Mouse (Mus musculus): ENCODE measurements around the gene Acsl1. TPM values are rescaled to one million over a fixed set of nuclear protein-coding genes. Genes with fewer than 3 reads are reported as not detected.
A peak's percentile ranks its signal among the peaks of the same experiment; 100 is the strongest.

Acsl1 gene
- polyA plus RNA-seq, 1 experiment, result 51.1 TPM

DNA sequence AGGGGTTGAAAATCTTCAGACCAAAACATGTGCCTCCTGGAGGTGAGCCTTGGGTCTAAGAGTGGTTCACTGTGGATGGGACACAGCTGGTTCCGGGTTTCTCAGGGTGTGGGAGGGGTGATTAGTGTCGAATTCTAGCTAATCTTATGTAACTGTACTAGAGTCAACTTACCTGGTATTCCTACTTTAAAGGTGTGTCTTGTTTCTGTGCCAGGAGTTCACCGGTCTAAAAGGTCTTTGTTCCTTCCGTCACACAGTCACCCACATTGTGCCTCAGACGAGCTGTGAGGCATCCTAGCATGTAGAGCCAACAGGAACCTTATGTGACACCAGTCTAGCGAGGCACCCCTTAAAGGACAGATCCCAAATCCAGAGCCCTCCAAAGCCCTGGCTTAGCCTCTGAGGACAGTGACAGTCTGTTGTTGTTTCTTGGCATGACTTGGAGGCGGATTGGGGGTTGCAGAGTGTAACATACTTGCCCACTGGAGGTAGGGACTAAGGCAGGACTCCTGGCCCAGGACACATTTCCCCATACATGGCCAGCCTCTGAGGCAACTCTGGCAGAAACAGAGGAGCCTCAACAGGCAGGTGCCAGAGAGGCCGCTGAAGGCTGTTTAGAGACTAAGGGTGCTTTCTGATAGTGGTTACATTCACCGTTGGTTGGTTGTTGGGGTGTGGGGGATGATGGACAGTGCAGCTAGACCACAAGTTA is 7.1 kb downstream of the Acsl1 start:
- WGBS, result 77% methylated on average over 9 of the region's 9 CpGs
- no peak for TF ChIP-seq CTCF (IDR thresholded peaks at IDR 0.05; ENCODE audit: borderline replicate concordance, insufficient read depth, low read depth, low read length)
- no peak for TF ChIP-seq POLR2A (IDR thresholded peaks at IDR 0.05; ENCODE audit: borderline replicate concordance, insufficient read depth, low read length)
- Histone ChIP-seq H3K27ac (ENCODE audit: insufficient read depth, low read length) (no peak overlapping the region), H3K4me1 (ENCODE audit: control insufficient read depth, insufficient read depth, low read length) (peaks cover 34% of the 10 kb centered on the region), H3K4me3 (replicated peaks; ENCODE audit: insufficient read depth, low read depth, low read length) (no peak overlapping the region), H3K27me3 (ENCODE audit: control insufficient read depth, insufficient read depth, low read length) (no peaks in the 10 kb centered on the region)
- DNase-seq, result no peak

DNA sequence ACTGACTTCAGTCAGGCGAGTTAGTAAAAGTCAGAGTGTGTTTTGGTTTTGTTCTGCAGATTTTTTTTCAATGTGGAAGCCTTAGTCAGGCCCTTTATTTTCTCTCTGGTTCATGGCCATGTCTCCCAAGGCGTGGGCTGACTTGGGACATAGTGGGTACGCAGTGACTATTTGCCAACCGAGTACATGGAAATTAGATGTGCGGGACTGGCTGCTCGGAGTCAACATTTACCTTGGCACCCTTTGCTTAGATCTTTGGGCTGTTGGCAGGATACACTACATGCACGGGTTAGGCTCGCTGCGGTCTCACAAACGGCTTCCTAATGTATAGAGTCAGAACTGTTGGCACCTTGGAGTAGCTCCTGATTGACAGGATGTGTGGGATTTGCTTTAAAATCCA is 7.9 kb downstream of the Acsl1 start:
- DNase-seq, result no peak
- Histone ChIP-seq H3K27ac (ENCODE audit: insufficient read depth, low read length) (no peak overlapping the region), H3K27me3 (ENCODE audit: control insufficient read depth, insufficient read depth, low read length) (no peaks in the 10 kb centered on the region), H3K4me1 (ENCODE audit: control insufficient read depth, insufficient read depth, low read length) (peaks cover 31% of the 10 kb centered on the region), H3K4me3 (replicated peaks; ENCODE audit: insufficient read depth, low read depth, low read length) (no peak overlapping the region)
- no peak for TF ChIP-seq CTCF (IDR thresholded peaks at IDR 0.05; ENCODE audit: borderline replicate concordance, insufficient read depth, low read depth, low read length)
- TF ChIP-seq POLR2A (IDR thresholded peaks at IDR 0.05; ENCODE audit: borderline replicate concordance, insufficient read depth, low read length), result no peak
- 47% methylated on average over 10 of the region's 10 CpGs for WGBS

DNA sequence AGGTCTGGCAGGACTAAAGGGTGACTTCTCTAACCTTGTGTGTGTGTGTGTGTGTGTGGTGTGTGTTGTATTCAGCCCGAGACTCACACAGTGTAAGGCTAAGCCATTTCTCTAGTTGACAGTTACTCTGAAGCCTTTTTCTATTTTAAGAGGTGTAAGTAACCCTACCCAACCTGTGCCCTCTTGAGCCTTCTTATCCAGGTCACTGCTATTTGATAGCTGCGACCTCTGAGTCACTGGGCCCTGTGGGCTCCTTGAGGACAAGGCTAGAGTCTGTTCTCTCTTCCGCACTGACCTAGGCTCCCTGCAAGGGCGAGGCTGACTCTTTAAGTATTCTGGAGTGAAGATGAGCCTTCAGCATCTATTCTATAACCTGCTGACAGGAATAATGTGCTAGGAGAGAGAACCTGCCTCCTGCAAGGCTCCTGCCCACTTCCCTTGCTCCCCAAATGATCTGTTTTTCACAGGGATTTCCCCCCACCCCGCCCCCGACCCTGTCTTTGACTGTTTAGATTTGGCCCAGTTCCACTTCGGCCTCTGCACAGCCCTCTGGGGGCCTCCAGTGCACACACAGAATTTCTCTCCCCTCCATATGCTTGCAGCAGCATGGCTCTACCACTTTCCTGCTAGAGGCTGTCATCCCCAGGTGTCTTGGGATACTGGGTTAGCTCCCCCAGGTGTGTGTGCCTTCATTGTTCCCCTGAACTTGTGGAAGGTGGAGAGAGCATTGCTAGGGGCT is 9.1 kb downstream of the Acsl1 start:
- peaks cover 33% of the 10 kb centered on the region for H3K4me1 ChIP-seq (ENCODE audit: control insufficient read depth, insufficient read depth, low read length)
- H3K27me3 ChIP-seq (ENCODE audit: control insufficient read depth, insufficient read depth, low read length), result no peaks in the 10 kb centered on the region
- TF ChIP-seq POLR2A (IDR thresholded peaks at IDR 0.05; ENCODE audit: borderline replicate concordance, insufficient read depth, low read length) (no peak), CTCF (IDR thresholded peaks at IDR 0.05; ENCODE audit: borderline replicate concordance, insufficient read depth, low read depth, low read length) (no peak)
- DNase-seq, result no peak
- H3K4me3 ChIP-seq (replicated peaks; ENCODE audit: insufficient read depth, low read depth, low read length), result no peak overlapping the region
- WGBS, result 43% methylated on average over 7 of the region's 7 CpGs
- H3K27ac ChIP-seq (ENCODE audit: insufficient read depth, low read length), result peak overlapping the region; percentile 58; the same call in 1 of the 2 replicates

DNA sequence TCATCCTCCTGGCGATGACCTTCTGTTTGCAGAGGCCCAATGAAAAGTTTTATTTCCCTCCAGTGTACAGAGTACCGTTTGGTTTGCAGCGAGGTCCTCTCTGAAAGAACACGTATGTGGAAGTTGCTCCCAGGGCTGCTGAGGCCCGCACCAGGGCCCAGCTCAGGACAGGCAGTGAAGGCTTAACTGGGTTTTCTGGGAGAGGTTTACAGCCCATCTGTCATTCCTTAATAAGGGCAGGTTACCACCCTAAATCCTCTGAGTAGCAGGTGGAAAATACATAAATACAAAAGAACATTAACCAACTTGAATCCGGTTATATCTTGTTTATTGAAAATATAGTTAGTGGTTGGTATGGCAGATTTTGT is 9.7 kb downstream of the Acsl1 start:
- Histone ChIP-seq H3K4me3 (replicated peaks; ENCODE audit: insufficient read depth, low read depth, low read length) (no peak overlapping the region), H3K27me3 (ENCODE audit: control insufficient read depth, insufficient read depth, low read length) (no peaks in the 10 kb centered on the region), H3K27ac (ENCODE audit: insufficient read depth, low read length) (peak overlapping the region; percentile 58; the same call in 1 of the 2 replicates), H3K4me1 (ENCODE audit: control insufficient read depth, insufficient read depth, low read length) (peaks cover 33% of the 10 kb centered on the region)
- DNase-seq, result no peak
- WGBS, result 34% methylated on average over 6 of the region's 6 CpGs
- TF ChIP-seq CTCF (IDR thresholded peaks at IDR 0.05; ENCODE audit: borderline replicate concordance, insufficient read depth, low read depth, low read length) (no peak), POLR2A (IDR thresholded peaks at IDR 0.05; ENCODE audit: borderline replicate concordance, insufficient read depth, low read length) (no peak)

DNA sequence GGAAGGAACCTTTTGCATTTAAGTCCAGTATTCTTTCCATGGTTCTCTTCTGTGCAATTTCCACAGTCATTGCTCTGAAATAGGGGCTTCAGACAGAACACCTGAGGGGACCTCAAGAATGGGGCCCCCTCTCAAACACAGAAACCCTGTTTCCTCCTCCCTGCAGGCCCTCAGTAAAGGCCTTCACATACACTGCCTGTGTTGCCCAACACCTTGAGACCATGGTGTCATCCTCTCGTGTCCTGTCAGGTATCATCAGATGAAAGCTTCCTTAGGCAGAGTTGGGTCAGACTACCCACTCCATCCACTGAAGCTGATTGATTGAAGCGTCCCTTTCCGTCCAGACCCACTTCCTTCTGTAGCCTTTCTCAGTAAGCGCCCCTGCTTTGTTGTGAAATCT is 11.9 kb downstream of the Acsl1 start:
- Histone ChIP-seq H3K4me1 (ENCODE audit: control insufficient read depth, insufficient read depth, low read length) (peaks cover 33% of the 10 kb centered on the region), H3K27ac (ENCODE audit: insufficient read depth, low read length) (no peak overlapping the region), H3K27me3 (ENCODE audit: control insufficient read depth, insufficient read depth, low read length) (no peaks in the 10 kb centered on the region), H3K4me3 (replicated peaks; ENCODE audit: insufficient read depth, low read depth, low read length) (no peak overlapping the region)
- WGBS, result 94% methylated on average over 4 of the region's 4 CpGs
- DNase-seq, result no peak
- no peak for TF ChIP-seq POLR2A (IDR thresholded peaks at IDR 0.05; ENCODE audit: borderline replicate concordance, insufficient read depth, low read length)
- TF ChIP-seq CTCF (IDR thresholded peaks at IDR 0.05; ENCODE audit: borderline replicate concordance, insufficient read depth, low read depth, low read length), result no peak

DNA sequence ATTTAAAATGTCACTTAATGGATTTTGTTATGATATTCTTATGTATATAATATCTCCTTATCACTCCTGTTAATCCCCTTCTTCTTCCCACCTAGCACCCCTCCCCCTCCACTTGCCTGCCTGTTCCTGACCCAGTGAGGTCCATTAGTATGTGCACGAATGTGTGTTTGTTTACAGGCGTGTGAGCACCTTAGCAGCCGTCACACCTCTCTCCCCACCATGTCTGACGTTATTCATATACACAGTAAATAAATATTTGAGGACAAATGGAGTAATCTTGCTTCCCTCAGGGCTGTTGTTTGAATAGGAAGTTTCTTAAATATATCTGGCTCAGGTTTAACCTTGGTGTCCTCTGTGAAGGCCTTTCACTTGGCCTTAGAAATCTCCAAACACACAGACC is 12.4 kb downstream of the Acsl1 start:
- H3K27ac ChIP-seq (ENCODE audit: insufficient read depth, low read length), result no peak overlapping the region
- H3K27me3 ChIP-seq (ENCODE audit: control insufficient read depth, insufficient read depth, low read length), result no peaks in the 10 kb centered on the region
- WGBS, result 84% methylated on average over 4 of the region's 4 CpGs
- TF ChIP-seq POLR2A (IDR thresholded peaks at IDR 0.05; ENCODE audit: borderline replicate concordance, insufficient read depth, low read length), result no peak
- TF ChIP-seq CTCF (IDR thresholded peaks at IDR 0.05; ENCODE audit: borderline replicate concordance, insufficient read depth, low read depth, low read length), result no peak
- no peak overlapping the region for H3K4me3 ChIP-seq (replicated peaks; ENCODE audit: insufficient read depth, low read depth, low read length)
- H3K4me1 ChIP-seq (ENCODE audit: control insufficient read depth, insufficient read depth, low read length), result peaks cover 33% of the 10 kb centered on the region
- no peak for DNase-seq

DNA sequence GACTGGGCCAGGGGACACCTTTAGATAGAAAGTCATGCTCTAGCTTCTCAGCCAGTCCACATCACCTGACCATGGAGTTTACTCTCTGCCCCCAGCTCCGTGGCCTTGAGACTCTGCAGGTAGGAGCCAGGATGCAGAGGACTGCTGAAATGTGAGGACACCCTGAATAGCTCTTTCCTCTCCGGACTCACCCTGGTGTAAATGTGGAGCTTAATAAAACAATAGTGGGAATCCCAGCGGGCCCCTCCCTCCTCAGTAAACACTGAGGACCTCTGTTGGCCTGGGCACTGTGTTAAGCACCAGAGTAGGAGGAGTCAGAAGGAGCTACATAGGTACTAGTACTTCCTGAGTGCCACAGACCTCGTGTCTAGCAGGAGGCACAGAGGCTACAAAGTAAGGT is 13.2 kb downstream of the Acsl1 start:
- no peak for DNase-seq
- no peaks in the 10 kb centered on the region for H3K27me3 ChIP-seq (ENCODE audit: control insufficient read depth, insufficient read depth, low read length)
- TF ChIP-seq CTCF (IDR thresholded peaks at IDR 0.05; ENCODE audit: borderline replicate concordance, insufficient read depth, low read depth, low read length), result no peak
- TF ChIP-seq POLR2A (IDR thresholded peaks at IDR 0.05; ENCODE audit: borderline replicate concordance, insufficient read depth, low read length), result no peak
- peaks cover 34% of the 10 kb centered on the region for H3K4me1 ChIP-seq (ENCODE audit: control insufficient read depth, insufficient read depth, low read length)
- H3K4me3 ChIP-seq (replicated peaks; ENCODE audit: insufficient read depth, low read depth, low read length), result no peak overlapping the region
- H3K27ac ChIP-seq (ENCODE audit: insufficient read depth, low read length), result no peak overlapping the region
- WGBS, result 59% methylated on average over 4 of the region's 4 CpGs
